Mouse (Mus musculus) erythroblast, embryonic 14.5 days (primary cell): ENCODE results near the gene Synj1.

Source experiments
- GATA1 ChIP-seq: IDR thresholded peaks from 2 replicates; pipeline ENCODE4 v1.6.1; 2012; ENCODE audit warnings: low read length, inconsistent platforms, mixed read lengths
- TAL1 ChIP-seq: IDR thresholded peaks from 3 replicates; pipeline ENCODE4 v1.6.1; 2012; ENCODE audit warnings: low read length, inconsistent platforms, mixed read lengths

GRCm38 (mm10) chr16:91055150-91055549 lies 44.0 kb upstream of the Synj1 start:
- no peak for TF ChIP-seq GATA1
- TF ChIP-seq TAL1: no peak
